Mouse (Mus musculus) heart, adult 8-10 months (tissue): Measurements from ENCODE around the gene Tcf7l1. TPM values are rescaled to one million over a fixed set of nuclear protein-coding genes. Genes with fewer than 3 reads are reported as not detected.

Experiments used
- DNase-seq: peaks from one replicate; pipeline ENCODE4 v3.0.0; 2022; ENCODE audit warnings: low spot score
- total RNA-seq, 4 experiments: library from RNA; stranded (reverse); gene quantifications; 2 replicates each; pipeline ENCODE4 v1.2.4; 2022

The Tcf7l1 gene
- total RNA-seq, 4 experiments from 2014 or later = 6.8 to 9.2 (median 7.9) TPM

- no peak for DNase-seq
These were observed 162.7 kb downstream of the Tcf7l1 start for GRCm38 (mm10) chr6:72626391-72626790.

GRCm38 (mm10) chr6:72623661-72624402 lies 165.2 kb downstream of the Tcf7l1 start:
- peak; percentile 37 for DNase-seq

- no peak for DNase-seq
These were observed 166.1 kb downstream of the Tcf7l1 start for GRCm38 (mm10) chr6:72622917-72623316.

- no peak for DNase-seq
These were observed 168.1 kb downstream of the Tcf7l1 start for GRCm38 (mm10) chr6:72620920-72621319.

GRCm38 (mm10) chr6:72619734-72620532 lies 169.1 kb downstream of the Tcf7l1 start:
- no peak for DNase-seq

GRCm38 (mm10) chr6:72616643-72617288 lies 172.3 kb downstream of the Tcf7l1 start, which contains the start of gene Tgoln1:
Gene Tgoln1, minus strand, starts transcription at chr6:72617000.
- DNase-seq = peak; percentile 92

GRCm38 (mm10) chr6:72615561-72616375 lies 173.3 kb downstream of the Tcf7l1 start:
- DNase-seq = no peak

GRCm38 (mm10) chr6:72615151-72615550 lies 173.9 kb downstream of the Tcf7l1 start:
- DNase-seq = no peak

GRCm38 (mm10) chr6:72610261-72610660 lies 178.8 kb downstream of the Tcf7l1 start:
- no peak for DNase-seq

- DNase-seq = no peak
These were observed 180.3 kb downstream of the Tcf7l1 start for GRCm38 (mm10) chr6:72608662-72609184.

GRCm38 (mm10) chr6:72607676-72608075 lies 181.4 kb downstream of the Tcf7l1 start:
- DNase-seq = no peak

- DNase-seq = no peak
These were observed 182.0 kb downstream of the Tcf7l1 start for GRCm38 (mm10) chr6:72607060-72607459.

GRCm38 (mm10) chr6:72604066-72604465 lies 185.0 kb downstream of the Tcf7l1 start:
- no peak for DNase-seq

GRCm38 (mm10) chr6:72601732-72602131 lies 187.3 kb downstream of the Tcf7l1 start:
- peak; percentile 84 for DNase-seq

- DNase-seq = no peak
These were observed 188.3 kb downstream of the Tcf7l1 start for GRCm38 (mm10) chr6:72600771-72601170.

GRCm38 (mm10) chr6:72600216-72600615 lies 188.8 kb downstream of the Tcf7l1 start:
- DNase-seq = no peak

GRCm38 (mm10) chr6:72598791-72599557 lies 190.1 kb downstream of the Tcf7l1 start:
- peak; percentile 57 for DNase-seq

GRCm38 (mm10) chr6:72597956-72598753 lies 190.9 kb downstream of the Tcf7l1 start, which contains the start of the genes Elmod3 and Retsat:
Gene Elmod3, minus strand, starts transcription at chr6:72598413.
Gene Retsat, plus strand, starts transcription at chr6:72598475.
- DNase-seq = peak; percentile 99
